Mouse (Mus musculus) midbrain, embryonic 15.5 days (tissue): ENCODE results near the gene Tnpo2. TPM values are rescaled to one million over a fixed set of nuclear protein-coding genes. Genes with fewer than 3 reads are reported as not detected.
A peak's percentile ranks its signal among the peaks of the same experiment; 100 is the strongest.

Experiments
- ATAC-seq: fragments of 200-750 bp; cut with Nextera tagmentation; replicated peaks from 2 replicates; pipeline ENCODE4 v1.8.0; 2017; ENCODE audit warnings: moderate TSS enrichment
- H3K27ac ChIP-seq: fragments of 300-500 bp; sonication (generic); 2 replicates; pipeline ENCODE4 v1.5.1; 2015; ENCODE audit warnings: mild to moderate bottlenecking, inconsistent platforms
- H3K27me3 ChIP-seq: fragments of 300-500 bp; sonication (generic); replicated peaks from 2 replicates; pipeline ENCODE4 v1.6.1; 2015; ENCODE audit warnings: inconsistent platforms
- H3K36me3 ChIP-seq: fragments of 300-500 bp; sonication (generic); replicated peaks from 2 replicates; pipeline ENCODE4 v1.6.1; 2015; ENCODE audit warnings: inconsistent platforms
- H3K4me1 ChIP-seq: fragments of 300-500 bp; sonication (generic); 2 replicates; pipeline ENCODE4 v1.6.1; 2015; ENCODE audit warnings: inconsistent platforms
- H3K4me2 ChIP-seq: fragments of 300-500 bp; sonication (generic); 2 replicates; pipeline ENCODE4 v1.6.1; 2015; ENCODE audit warnings: inconsistent platforms, mild to moderate bottlenecking, moderate library complexity
- H3K4me3 ChIP-seq: fragments of 300-500 bp; sonication (generic); 2 replicates; pipeline ENCODE4 v1.5.1; 2015; ENCODE audit warnings: mild to moderate bottlenecking, inconsistent platforms
- H3K9ac ChIP-seq: fragments of 300-500 bp; sonication (generic); 2 replicates; pipeline ENCODE4 v1.6.1; 2015; ENCODE audit warnings: mild to moderate bottlenecking, inconsistent platforms
- H3K9me3 ChIP-seq: fragments of 300-500 bp; sonication (generic); 2 replicates; pipeline ENCODE4 v1.6.1; 2016; ENCODE audit warnings: inconsistent platforms
- WGBS: fragments of 180-500 bp; shearing (Covaris S2); methylation state at CpG from one replicate; pipeline ENCODE4 v1.1.7; 2015; ENCODE audit warnings: mixed read lengths; 5-methylcytosine and 5-hydroxymethylcytosine counted together
- polyA plus RNA-seq: library from polyadenylated mRNA; unstranded; fragments of >200 nt; fragmentation: Nextera tagmentation; extraction: Ambion mirVana; gene quantifications from 2 replicates; pipeline ENCODE4 v1.2.1, GENCODE M21; 2015

Gene Tnpo2
- polyA plus RNA-seq, 1 experiment from 2014 or later, result 71.0 TPM

- under 1% methylated on average over 53 of the region's 53 CpGs for WGBS
- Histone ChIP-seq H3K27me3 (no peaks in the 10 kb centered on the region), H3K4me3 (peak within 1 kb of the TSS; percentile 75), H3K27ac (peak within 1 kb of the TSS; percentile 76), H3K9me3 (no peaks in the 10 kb centered on the region), H3K36me3 (peaks cover 16% of the 10 kb centered on the region), H3K4me1 (peaks cover 19% of the 10 kb centered on the region), H3K4me2 (peak within 1 kb of the TSS; percentile 83), H3K9ac (peak within 1 kb of the TSS; percentile 63)
- peak; percentile 93 for ATAC-seq
These were observed 23.3 kb downstream of the Tnpo2 start, which contains the start of gene Fbxw9 for GRCm38 (mm10) chr8:85059879-85060616. Gene Fbxw9, plus strand, starts transcription at chr8:85060055.

- Histone ChIP-seq H3K27me3 (no peaks in the 10 kb centered on the region), H3K9ac (no peak overlapping the region), H3K9me3 (no peaks in the 10 kb centered on the region), H3K36me3 (peaks cover 10% of the 10 kb centered on the region; the same call in 1 of the 2 replicates), H3K4me1 (peaks cover 19% of the 10 kb centered on the region), H3K4me3 (no peak overlapping the region), H3K4me2 (no peak overlapping the region), H3K27ac (no peak overlapping the region)
- 99% methylated on average over 4 of the region's 4 CpGs for WGBS
- ATAC-seq, result no peak
These were observed 25.9 kb downstream of the Tnpo2 start for GRCm38 (mm10) chr8:85062603-85063002.

GRCm38 (mm10) chr8:85065213-85065612 is 28.5 kb downstream of the Tnpo2 start:
- WGBS, result 44% methylated on average over 2 of the region's 2 CpGs
- no peak for ATAC-seq
- Histone ChIP-seq H3K9me3 (no peaks in the 10 kb centered on the region), H3K36me3 (peaks cover 10% of the 10 kb centered on the region; the same call in 1 of the 2 replicates), H3K27ac (no peak overlapping the region), H3K4me2 (no peak overlapping the region), H3K27me3 (no peaks in the 10 kb centered on the region), H3K4me1 (peaks cover 19% of the 10 kb centered on the region), H3K4me3 (no peak overlapping the region), H3K9ac (no peak overlapping the region)

GRCm38 (mm10) chr8:85067155-85067554 is 30.4 kb downstream of the Tnpo2 start:
- Histone ChIP-seq H3K36me3 (peaks cover 10% of the 10 kb centered on the region; the same call in 1 of the 2 replicates), H3K9me3 (no peaks in the 10 kb centered on the region), H3K4me2 (no peak overlapping the region), H3K4me1 (peaks cover 10% of the 10 kb centered on the region), H3K27me3 (no peaks in the 10 kb centered on the region), H3K4me3 (no peak overlapping the region), H3K27ac (no peak overlapping the region), H3K9ac (0 out of 2 replicates have a peak overlapping the region, but pooled peaks have one; percentile 5)
- WGBS, result 93% methylated on average over 2 of the region's 2 CpGs
- no peak for ATAC-seq

GRCm38 (mm10) chr8:85067982-85068381 is 31.3 kb downstream of the Tnpo2 start, which contains the start of gene Gm5741:
Gene Gm5741, minus strand, starts transcription at chr8:85067982.
- Histone ChIP-seq H3K36me3 (peaks cover 10% of the 10 kb centered on the region; the same call in 1 of the 2 replicates), H3K9me3 (no peaks in the 10 kb centered on the region), H3K27ac (no peak within 1 kb of the TSS), H3K4me3 (no peak within 1 kb of the TSS), H3K9ac (0 out of 2 replicates have a peak within 1 kb of the TSS, but pooled peaks have one; percentile 5), H3K27me3 (no peaks in the 10 kb centered on the region), H3K4me1 (peaks cover 17% of the 10 kb centered on the region), H3K4me2 (no peak within 1 kb of the TSS)
- no peak for ATAC-seq

GRCm38 (mm10) chr8:85071041-85071440 is 34.3 kb downstream of the Tnpo2 start:
- H3K4me3 ChIP-seq, result peak overlapping the region; percentile 79
- H3K27me3 ChIP-seq, result no peaks in the 10 kb centered on the region
- WGBS, result 85% methylated on average over 5 of the region's 5 CpGs
- no peaks in the 10 kb centered on the region for H3K9me3 ChIP-seq
- no peak for ATAC-seq
- peak overlapping the region; percentile 90 for H3K27ac ChIP-seq
- H3K4me2 ChIP-seq, result peak overlapping the region; percentile 76
- H3K36me3 ChIP-seq, result peaks cover 23% of the 10 kb centered on the region
- H3K4me1 ChIP-seq, result peaks cover 22% of the 10 kb centered on the region
- no peak overlapping the region for H3K9ac ChIP-seq

- Histone ChIP-seq H3K4me1 (peaks cover 22% of the 10 kb centered on the region), H3K4me2 (peak within 1 kb of the TSS; percentile 76), H3K27me3 (no peaks in the 10 kb centered on the region), H3K4me3 (peak within 1 kb of the TSS; percentile 79), H3K9ac (peak within 1 kb of the TSS; percentile 70), H3K27ac (peak within 1 kb of the TSS; percentile 90), H3K9me3 (no peaks in the 10 kb centered on the region), H3K36me3 (peaks cover 19% of the 10 kb centered on the region)
- WGBS, result under 1% methylated on average over 68 of the region's 68 CpGs
- peak; percentile 90 for ATAC-seq
These were observed 35.0 kb downstream of the Tnpo2 start, which contains the start of gene Dhps for GRCm38 (mm10) chr8:85071514-85072281. Gene Dhps, plus strand, starts transcription at chr8:85071757.

- Histone ChIP-seq H3K36me3 (peaks cover 19% of the 10 kb centered on the region), H3K4me1 (peaks cover 22% of the 10 kb centered on the region), H3K4me2 (peak overlapping the region; percentile 76), H3K27me3 (no peaks in the 10 kb centered on the region), H3K4me3 (peak overlapping the region; percentile 79), H3K27ac (peak overlapping the region; percentile 90), H3K9me3 (no peaks in the 10 kb centered on the region), H3K9ac (peak overlapping the region; percentile 70)
- WGBS, result 42% methylated on average over 9 of the region's 9 CpGs
- no peak for ATAC-seq
These were observed 35.7 kb downstream of the Tnpo2 start for GRCm38 (mm10) chr8:85072364-85072929.

GRCm38 (mm10) chr8:85073041-85073612 is 36.4 kb downstream of the Tnpo2 start:
- Histone ChIP-seq H3K4me2 (no peak overlapping the region; the same call in 1 of the 2 replicates), H3K4me1 (peaks cover 22% of the 10 kb centered on the region), H3K9me3 (no peaks in the 10 kb centered on the region), H3K27ac (no peak overlapping the region), H3K36me3 (peaks cover 19% of the 10 kb centered on the region), H3K27me3 (no peaks in the 10 kb centered on the region), H3K4me3 (0 out of 2 replicates have a peak overlapping the region, but pooled peaks have one; percentile 79), H3K9ac (no peak overlapping the region)
- ATAC-seq, result no peak
- 93% methylated on average over 15 of the region's 15 CpGs for WGBS

GRCm38 (mm10) chr8:85074167-85074566 is 37.5 kb downstream of the Tnpo2 start:
- Histone ChIP-seq H3K4me2 (no peak overlapping the region), H3K9me3 (no peaks in the 10 kb centered on the region), H3K9ac (no peak overlapping the region), H3K36me3 (peaks cover 19% of the 10 kb centered on the region), H3K4me3 (no peak overlapping the region), H3K27me3 (no peaks in the 10 kb centered on the region), H3K27ac (no peak overlapping the region), H3K4me1 (peaks cover 22% of the 10 kb centered on the region)
- ATAC-seq, result no peak
- 87% methylated on average over 10 of the region's 10 CpGs for WGBS

- Histone ChIP-seq H3K36me3 (peaks cover 19% of the 10 kb centered on the region), H3K4me2 (no peak overlapping the region), H3K27me3 (no peaks in the 10 kb centered on the region), H3K27ac (no peak overlapping the region), H3K9me3 (no peaks in the 10 kb centered on the region), H3K4me1 (peaks cover 26% of the 10 kb centered on the region), H3K9ac (no peak overlapping the region), H3K4me3 (no peak overlapping the region)
- ATAC-seq, result no peak
- WGBS, result 93% methylated on average over 10 of the region's 10 CpGs
These were observed 37.9 kb downstream of the Tnpo2 start for GRCm38 (mm10) chr8:85074617-85075016.

GRCm38 (mm10) chr8:85076001-85076400 is 39.3 kb downstream of the Tnpo2 start:
- no peak for ATAC-seq
- Histone ChIP-seq H3K4me3 (no peak overlapping the region), H3K36me3 (peaks cover 19% of the 10 kb centered on the region), H3K27me3 (no peaks in the 10 kb centered on the region), H3K4me2 (no peak overlapping the region), H3K9me3 (no peaks in the 10 kb centered on the region), H3K4me1 (peaks cover 27% of the 10 kb centered on the region), H3K9ac (no peak overlapping the region), H3K27ac (no peak overlapping the region)
- WGBS, result 74% methylated on average over 9 of the region's 9 CpGs
